Comparison of ENCODE assay signal across 8 mouse cellular contexts in genomic region chr11:57962382-57963285, GRCm38 (mm10). TPM values are rescaled to one million over a fixed set of nuclear protein-coding genes. Genes with fewer than 3 reads are reported as not detected.
DNase-seq lines count a peak whose midpoint lies in the region; ATAC-seq and TF ChIP-seq lines count a peak whose summit lies in the region.

No protein-coding gene starts in this region.

- no peak for TF ChIP-seq CTCF in olfactory bulb, adult 2 months (IDR thresholded peaks at IDR 0.05; ENCODE audit: insufficient read depth, low read depth, low read length)

- peak; percentile 86 to 92 for ATAC-seq in hematopoietic stem cell, adult 5-6 weeks (replicated peaks in 1 of 2; ENCODE audit: insufficient read depth in 1 of 2, low FRiP score in 2 of 2, low TSS enrichment in 1 of 2, low read depth in 1 of 2, poor library complexity in 2 of 2, severe bottlenecking in 2 of 2)
- ATAC-seq in lung, embryonic 15.5 days (ENCODE audit: borderline replicate concordance, extremely low read depth, low FRiP score, low TSS enrichment) = peak; percentile 93

- H3K9ac ChIP-seq in lung, embryonic 15.5 days = peak overlapping the region; percentile 55

- 1% methylated on average over 40 of the region's 40 CpGs for WGBS in lung, embryonic 15.5 days
- under 1% methylated on average over 40 of the region's 40 CpGs for WGBS in olfactory bulb, adult 2 months

- no peaks in the 10 kb centered on the region for H3K9me3 ChIP-seq in lung, embryonic 15.5 days

- peak; percentile 97 for DNase-seq in MN1 (ENCODE audit: low spot score)
- DNase-seq in cerebellum, adult 8-10 months = peak; percentile 80
- DNase-seq in forelimb bud, embryonic 11.5 days (ENCODE audit: low read depth, low spot score) = peak; percentile 81
- peak; percentile 59 for DNase-seq in layer of hippocampus, adult 9-10 months (ENCODE audit: low spot score)
- DNase-seq in thymus, adult 18-20 months = peak; percentile 53 to 60

- H3K27me3 ChIP-seq in lung, embryonic 15.5 days = no peaks in the 10 kb centered on the region

- H3K27ac ChIP-seq in lung, embryonic 15.5 days = peak overlapping the region; percentile 80
- peak overlapping the region; percentile 85 for H3K27ac ChIP-seq in olfactory bulb, adult 2 months (ENCODE audit: insufficient read depth, low read depth, low read length)

- peak overlapping the region; percentile 69 for H3K4me3 ChIP-seq in lung, embryonic 15.5 days
- H3K4me3 ChIP-seq in olfactory bulb, adult 2 months (ENCODE audit: insufficient read depth, low read depth, low read length) = peak overlapping the region; percentile 87

- 0 out of 2 replicates have a peak, but pooled peaks have one; percentile 19 for TF ChIP-seq POLR2A in olfactory bulb, adult 2 months (IDR thresholded peaks at IDR 0.05; ENCODE audit: insufficient read depth, low read depth, low read length)

- no peaks in the 10 kb centered on the region for H3K36me3 ChIP-seq in lung, embryonic 15.5 days

- peaks cover 5% of the 10 kb centered on the region; the same call in 1 of the 2 replicates for H3K4me1 ChIP-seq in lung, embryonic 15.5 days
- H3K4me1 ChIP-seq in olfactory bulb, adult 2 months (ENCODE audit: control insufficient read depth, insufficient read depth, low read length) = peaks cover 6% of the 10 kb centered on the region

- H3K4me2 ChIP-seq in lung, embryonic 15.5 days = peak overlapping the region; percentile 81

RNA-seq across cellular contexts. Expression of gene Larp1, which starts 46.2 kb away (rescaled TPM):
- 53.3 and 55.1 TPM in 2 replicates for total RNA-seq in hematopoietic stem cell, adult 5-6 weeks (2017)
- 19.0 and 19.5 TPM in 2 replicates for polyA plus RNA-seq in lung, embryonic 15.5 days (2015; fragmentation: Nextera tagmentation; extraction: Ambion mirVana)
- not detected in 2 replicates for polyA plus RNA-seq in olfactory bulb, adult 2 months (2012; ENCODE audit: insufficient read depth, insufficient read length, low replicate concordance, missing spikeins)

Comparison
In these comparisons a context has a peak if more than half of its experiments do, and no peak if none do; other contexts are left out.
1. Peak in every context shown above with its lines: DNase-seq, ATAC-seq, H3K4me3 ChIP-seq and H3K27ac ChIP-seq.